Mouse (Mus musculus) lung, embryonic 16.5 days (tissue): ENCODE measurements around the gene Glt6d1. TPM values are rescaled to one million over a fixed set of nuclear protein-coding genes. Genes with fewer than 3 reads are reported as not detected.

Experiments used
- polyA plus RNA-seq: library from polyadenylated mRNA; unstranded; fragments of >200 nt; fragmentation: Nextera tagmentation; extraction: Ambion mirVana; gene quantifications from 2 replicates; pipeline ENCODE4 v1.2.1, GENCODE M21; 2015

Gene Glt6d1
- polyA plus RNA-seq, 1 experiment from 2014 or later = not detected

Other genes starting within 250 kb of the Glt6d1 start
- gene Mamdc4, start 241.0 kb downstream of the Glt6d1 start, polyA plus RNA-seq = 3.1 and 8.2 TPM in 2 replicates
- gene Phpt1, start 240.6 kb downstream of the Glt6d1 start, polyA plus RNA-seq = 164 and 167 TPM in 2 replicates
- gene Ajm1, start 234.1 kb downstream of the Glt6d1 start, polyA plus RNA-seq = 0.21 TPM in 1 of 2 replicates, not detected in the other
- gene Rabl6, start 207.3 kb downstream of the Glt6d1 start, polyA plus RNA-seq = 60.7 and 61.8 TPM in 2 replicates
- gene Ccdc183, start 198.2 kb downstream of the Glt6d1 start, polyA plus RNA-seq = 0.14 and 0.15 TPM in 2 replicates
- 30.5 and 35.6 TPM in 2 replicates for gene Tmem141, start 193.8 kb downstream of the Glt6d1 start, polyA plus RNA-seq
- gene Fcna, start 187.8 kb downstream of the Glt6d1 start, polyA plus RNA-seq = 3.5 and 10.6 TPM in 2 replicates
- 0.33 TPM in 1 of 2 replicates, not detected in the other for gene Lcn8, start 162.7 kb downstream of the Glt6d1 start, polyA plus RNA-seq
- not detected in 2 replicates for gene Lcn5, start 157.9 kb downstream of the Glt6d1 start, polyA plus RNA-seq
- gene Lcn6, start 139.1 kb downstream of the Glt6d1 start, polyA plus RNA-seq = not detected in 2 replicates
- not detected in 2 replicates for gene Lcn10, start 133.1 kb downstream of the Glt6d1 start, polyA plus RNA-seq
- gene Obp2a, start 115.8 kb downstream of the Glt6d1 start, polyA plus RNA-seq = not detected in 2 replicates
- gene Bmyc, start 109.1 kb downstream of the Glt6d1 start, polyA plus RNA-seq = 60.2 and 63.4 TPM in 2 replicates
- gene Obp2b, start 78.8 kb downstream of the Glt6d1 start, polyA plus RNA-seq = not detected in 2 replicates
- not detected in 2 replicates for gene Lcn3, start 50.3 kb downstream of the Glt6d1 start, polyA plus RNA-seq
- not detected in 2 replicates for gene Lcn11, start 38.8 kb downstream of the Glt6d1 start, polyA plus RNA-seq
- not detected in 2 replicates for gene Gm13539, start 33.6 kb downstream of the Glt6d1 start, polyA plus RNA-seq
- not detected in 2 replicates for gene Lcn9, start 7.3 kb upstream of the Glt6d1 start, polyA plus RNA-seq
- gene Sohlh1, start 31.4 kb upstream of the Glt6d1 start, polyA plus RNA-seq = not detected in 2 replicates
- gene Kcnt1, start 47.9 kb upstream of the Glt6d1 start, polyA plus RNA-seq = 0.24 and 0.46 TPM in 2 replicates
- 5.6 and 5.8 TPM in 2 replicates for gene Camsap1, start 167.4 kb upstream of the Glt6d1 start, polyA plus RNA-seq
- gene Ubac1, start 205.9 kb upstream of the Glt6d1 start, polyA plus RNA-seq = 66.2 and 66.3 TPM in 2 replicates